Mouse (Mus musculus): Measurements from ENCODE around the gene Hdgfl3.

DNA sequence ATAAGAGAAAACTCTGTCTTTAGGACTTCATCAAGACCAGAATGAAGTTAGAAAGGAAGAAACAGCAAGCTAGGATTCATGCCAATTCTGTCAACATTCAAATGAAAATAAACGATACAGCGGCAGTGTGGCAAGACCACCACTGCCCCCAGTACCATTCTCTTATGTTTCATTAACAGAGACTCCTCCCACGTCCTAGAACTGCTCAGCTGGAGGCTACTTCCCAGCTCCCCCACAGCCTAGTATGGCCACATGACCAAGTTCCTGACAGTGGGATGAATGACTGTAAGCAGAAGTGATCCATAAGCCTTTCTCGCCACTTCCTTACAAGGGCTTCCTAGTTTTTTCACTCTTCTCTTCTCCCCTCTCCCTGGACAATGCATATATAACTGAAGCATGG, 30.2 kb downstream of the Hdgfl3 start:
- TF ChIP-seq CTCF (conservative IDR thresholded peaks at IDR 0.05; ENCODE audit: low read length) = no peak
- TF ChIP-seq NANOG (IDR thresholded peaks at IDR 0.05; ENCODE audit: borderline replicate concordance, low read length) = no peak
